Mouse (Mus musculus): Measurements from ENCODE around the gene Parva. TPM values are rescaled to one million over a fixed set of nuclear protein-coding genes. Genes with fewer than 3 reads are reported as not detected.

Parva gene
- polyA plus RNA-seq, 1 experiment from 2014 or later = 80.2 TPM

DNA sequence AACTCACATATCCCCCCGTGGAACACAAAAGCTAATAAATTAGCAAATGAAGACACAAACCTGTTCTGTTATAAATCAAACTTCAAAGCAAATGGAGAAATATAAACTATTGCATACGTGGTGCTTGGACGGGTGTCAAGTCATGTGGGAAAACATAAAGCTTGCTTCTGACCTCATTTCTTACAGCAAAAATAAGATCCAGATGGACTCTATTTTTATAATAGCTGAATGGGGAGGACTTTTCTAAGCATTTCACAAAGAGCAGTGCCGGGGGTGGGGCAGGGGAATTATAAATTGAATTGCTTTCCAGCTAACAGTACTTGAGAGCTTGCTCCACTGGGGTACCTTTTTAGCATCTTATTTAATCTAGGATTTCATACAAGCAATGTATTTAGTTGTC is 200.2 kb downstream of the Parva start:
- Histone ChIP-seq H3K27me3 (ENCODE audit: insufficient read depth, low read length) (no peaks in the 10 kb centered on the region), H3K27ac (no peak overlapping the region), H3K4me3 (replicated peaks; ENCODE audit: low read depth, low read length) (no peak overlapping the region), H3K4me1 (replicated peaks; ENCODE audit: insufficient read depth, low read length) (no peaks in the 10 kb centered on the region), H3K4me2 (ENCODE audit: low read length) (no peak overlapping the region), H3K9me3 (replicated peaks; ENCODE audit: low read length) (no peaks in the 10 kb centered on the region; the same call in 1 of the 2 replicates), H3K9ac (ENCODE audit: low read depth, low read length) (no peak overlapping the region), H3K36me3 (ENCODE audit: insufficient read depth, low read length) (no peaks in the 10 kb centered on the region)
- DNase-seq (ENCODE audit: low spot score) (peak; percentile 62), ATAC-seq (replicated peaks; ENCODE audit: low FRiP score, low read depth) (no peak)
- WGBS = 38% methylated on average over 4 of the region's 4 CpGs
- no peak for TF ChIP-seq CTCF (IDR thresholded peaks at IDR 0.05; ENCODE audit: low read depth)

GRCm38 (mm10) chr7:112634505-112635213 is 207.4 kb downstream of the Parva start:
- ATAC-seq (replicated peaks; ENCODE audit: low FRiP score, low read depth) (no peak), DNase-seq (ENCODE audit: low spot score) (no peak)
- H3K27ac ChIP-seq = no peak overlapping the region
- H3K4me1 ChIP-seq (replicated peaks; ENCODE audit: insufficient read depth, low read length) = no peaks in the 10 kb centered on the region
- H3K4me3 ChIP-seq (replicated peaks; ENCODE audit: low read depth, low read length) = no peak overlapping the region
- H3K4me2 ChIP-seq (ENCODE audit: low read length) = no peak overlapping the region
- H3K9ac ChIP-seq (ENCODE audit: low read depth, low read length) = no peak overlapping the region
- no peak for TF ChIP-seq CTCF (IDR thresholded peaks at IDR 0.05; ENCODE audit: low read depth)
- H3K9me3 ChIP-seq (replicated peaks; ENCODE audit: low read length) = no peaks in the 10 kb centered on the region
- H3K27me3 ChIP-seq (ENCODE audit: insufficient read depth, low read length) = no peaks in the 10 kb centered on the region
- 82% methylated on average over 10 of the region's 10 CpGs for WGBS
- no peaks in the 10 kb centered on the region for H3K36me3 ChIP-seq (ENCODE audit: insufficient read depth, low read length)

DNA sequence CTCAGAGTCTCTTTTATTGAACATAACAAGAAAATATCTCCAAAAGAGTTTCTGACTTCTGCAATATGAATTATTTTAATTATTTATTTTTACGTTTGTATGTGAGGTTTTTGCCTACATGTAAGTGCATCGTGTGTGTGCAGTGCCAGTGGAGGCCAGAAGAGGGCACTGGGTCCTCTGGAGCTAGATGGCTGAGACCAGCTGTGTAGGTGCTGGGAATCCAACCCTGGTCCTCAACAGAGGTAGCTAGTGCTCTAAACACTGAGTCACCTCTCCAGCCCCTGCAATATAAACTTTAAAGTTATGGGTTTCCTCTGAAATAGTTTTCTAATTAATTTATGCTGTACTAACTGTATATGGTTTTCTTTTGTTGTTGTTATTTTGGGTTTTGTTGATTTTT is 208.6 kb downstream of the Parva start:
- H3K27ac ChIP-seq = no peak overlapping the region
- H3K4me1 ChIP-seq (replicated peaks; ENCODE audit: insufficient read depth, low read length) = no peaks in the 10 kb centered on the region
- DNase-seq (ENCODE audit: low spot score) (no peak), ATAC-seq (replicated peaks; ENCODE audit: low FRiP score, low read depth) (no peak)
- WGBS = 93% methylated on average over 2 of the region's 2 CpGs
- no peak overlapping the region for H3K4me2 ChIP-seq (ENCODE audit: low read length)
- H3K4me3 ChIP-seq (replicated peaks; ENCODE audit: low read depth, low read length) = no peak overlapping the region
- H3K27me3 ChIP-seq (ENCODE audit: insufficient read depth, low read length) = no peaks in the 10 kb centered on the region
- TF ChIP-seq CTCF (IDR thresholded peaks at IDR 0.05; ENCODE audit: low read depth) = no peak; the same call in 1 of the 2 replicates
- no peaks in the 10 kb centered on the region for H3K36me3 ChIP-seq (ENCODE audit: insufficient read depth, low read length)
- no peaks in the 10 kb centered on the region for H3K9me3 ChIP-seq (replicated peaks; ENCODE audit: low read length)
- H3K9ac ChIP-seq (ENCODE audit: low read depth, low read length) = no peak overlapping the region

Other genes starting within 250 kb of the Parva start
- gene Mical2, start 201.6 kb upstream of the Parva start, polyA plus RNA-seq (2015; fragmentation: Nextera tagmentation; extraction: Ambion mirVana) = 5.1 and 5.7 TPM in 2 replicates

Measured in kidney, postnatal 0 days (tissue).